Mouse (Mus musculus): ENCODE measurements around the gene Foxk1. TPM values are rescaled to one million over a fixed set of nuclear protein-coding genes. Genes with fewer than 3 reads are reported as not detected.

Gene Foxk1
- polyA plus RNA-seq, 1 experiment from 2014 or later: 3.1 TPM

- H3K27ac ChIP-seq (ENCODE audit: low read length): 0 out of 2 replicates have a peak overlapping the region, but pooled peaks have one; percentile 37
- H3K4me2 ChIP-seq (ENCODE audit: low read depth, low read length): no peak overlapping the region
- H3K9ac ChIP-seq (ENCODE audit: low read length): no peak overlapping the region
- no peak overlapping the region for H3K4me3 ChIP-seq (ENCODE audit: low read length)
- H3K36me3 ChIP-seq (ENCODE audit: control insufficient read depth, insufficient read depth, low read length): peaks cover 12% of the 10 kb centered on the region
- WGBS: 75% methylated on average over 4 of the region's 4 CpGs
- H3K9me3 ChIP-seq (ENCODE audit: control insufficient read depth, low read length): no peaks in the 10 kb centered on the region
- no peaks in the 10 kb centered on the region for H3K27me3 ChIP-seq (ENCODE audit: control insufficient read depth, insufficient read depth, low read depth, low read length)
- no peak for ATAC-seq (ENCODE audit: low read depth)
- peaks cover 18% of the 10 kb centered on the region for H3K4me1 ChIP-seq (replicated peaks; ENCODE audit: control insufficient read depth, insufficient read depth, low read length)
Observed at GRCm38 (mm10) chr5:142432695-142433094, 31.4 kb downstream of the Foxk1 start.

DNA sequence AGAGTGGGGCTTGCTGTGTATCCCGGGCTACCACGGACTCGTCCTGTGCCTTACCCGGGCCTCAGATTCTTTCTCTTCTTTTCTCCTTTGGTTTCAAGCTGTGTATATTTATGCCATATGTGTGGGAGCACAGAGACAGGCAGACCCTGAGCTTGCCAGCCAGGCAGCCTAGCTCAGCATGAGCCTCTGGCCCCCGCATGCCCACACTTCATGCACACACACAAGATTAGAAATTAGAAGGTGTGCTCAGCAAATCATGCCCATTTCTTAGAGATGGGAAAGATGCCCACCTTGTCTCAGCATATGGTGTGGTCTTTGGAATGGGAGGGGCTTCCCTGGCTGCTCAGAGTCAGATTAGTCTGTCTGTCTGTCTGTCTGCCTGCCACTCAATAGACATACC lies 32.8 kb downstream of the Foxk1 start:
- Histone ChIP-seq H3K9me3 (ENCODE audit: control insufficient read depth, low read length) (no peaks in the 10 kb centered on the region), H3K4me1 (replicated peaks; ENCODE audit: control insufficient read depth, insufficient read depth, low read length) (peaks cover 27% of the 10 kb centered on the region), H3K27ac (ENCODE audit: low read length) (no peak overlapping the region), H3K4me3 (ENCODE audit: low read length) (no peak overlapping the region), H3K4me2 (ENCODE audit: low read depth, low read length) (no peak overlapping the region), H3K36me3 (ENCODE audit: control insufficient read depth, insufficient read depth, low read length) (peaks cover 12% of the 10 kb centered on the region), H3K27me3 (ENCODE audit: control insufficient read depth, insufficient read depth, low read depth, low read length) (no peaks in the 10 kb centered on the region), H3K9ac (ENCODE audit: low read length) (no peak overlapping the region)
- WGBS: 85% methylated on average over 5 of the region's 5 CpGs
- no peak for ATAC-seq (ENCODE audit: low read depth)

- no peak for ATAC-seq (ENCODE audit: low read depth)
- H3K4me2 ChIP-seq (ENCODE audit: low read depth, low read length): no peak overlapping the region
- H3K27me3 ChIP-seq (ENCODE audit: control insufficient read depth, insufficient read depth, low read depth, low read length): no peaks in the 10 kb centered on the region
- no peak overlapping the region for H3K27ac ChIP-seq (ENCODE audit: low read length)
- no peaks in the 10 kb centered on the region for H3K9me3 ChIP-seq (ENCODE audit: control insufficient read depth, low read length)
- peaks cover 12% of the 10 kb centered on the region for H3K36me3 ChIP-seq (ENCODE audit: control insufficient read depth, insufficient read depth, low read length)
- peaks cover 34% of the 10 kb centered on the region for H3K4me1 ChIP-seq (replicated peaks; ENCODE audit: control insufficient read depth, insufficient read depth, low read length)
- WGBS: 95% methylated on average over 15 of the region's 15 CpGs
- H3K4me3 ChIP-seq (ENCODE audit: low read length): no peak overlapping the region
- no peak overlapping the region for H3K9ac ChIP-seq (ENCODE audit: low read length)
Observed at GRCm38 (mm10) chr5:142435736-142436135, 34.4 kb downstream of the Foxk1 start.

DNA sequence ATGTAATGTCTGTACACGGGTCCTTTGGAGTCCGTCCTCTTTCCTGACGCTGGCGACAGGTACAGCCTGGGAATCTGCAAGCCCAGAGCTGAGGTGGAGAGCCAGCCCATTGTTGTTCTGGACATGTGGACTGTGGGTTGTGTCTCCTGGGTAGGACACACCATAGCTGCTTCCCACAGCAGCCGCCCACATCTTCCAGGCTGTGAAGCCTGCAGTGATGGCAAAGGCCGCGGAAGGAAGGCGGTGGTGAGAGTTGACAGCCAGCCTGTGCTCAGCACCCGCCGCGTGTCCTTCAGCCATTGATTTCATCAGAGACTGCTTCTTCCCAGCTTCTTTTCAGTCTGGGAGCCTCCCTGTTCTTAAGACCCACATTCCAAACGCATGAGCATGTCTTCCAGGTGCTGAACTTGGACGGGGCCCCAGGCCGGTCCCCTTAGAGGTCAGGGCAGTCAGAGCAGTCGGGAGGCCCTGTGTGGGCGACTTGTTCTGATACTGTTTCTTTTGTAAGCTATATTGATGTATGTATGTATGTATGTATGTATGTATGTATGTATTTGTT lies 37.2 kb downstream of the Foxk1 start:
- no peaks in the 10 kb centered on the region for H3K27me3 ChIP-seq (ENCODE audit: control insufficient read depth, insufficient read depth, low read depth, low read length)
- H3K36me3 ChIP-seq (ENCODE audit: control insufficient read depth, insufficient read depth, low read length): peaks cover 12% of the 10 kb centered on the region
- H3K9ac ChIP-seq (ENCODE audit: low read length): no peak overlapping the region
- H3K4me1 ChIP-seq (replicated peaks; ENCODE audit: control insufficient read depth, insufficient read depth, low read length): peaks cover 34% of the 10 kb centered on the region
- no peak overlapping the region for H3K4me3 ChIP-seq (ENCODE audit: low read length)
- no peaks in the 10 kb centered on the region for H3K9me3 ChIP-seq (ENCODE audit: control insufficient read depth, low read length)
- no peak overlapping the region for H3K4me2 ChIP-seq (ENCODE audit: low read depth, low read length)
- WGBS: 82% methylated on average over 16 of the region's 16 CpGs
- ATAC-seq (ENCODE audit: low read depth): no peak
- H3K27ac ChIP-seq (ENCODE audit: low read length): no peak overlapping the region

DNA sequence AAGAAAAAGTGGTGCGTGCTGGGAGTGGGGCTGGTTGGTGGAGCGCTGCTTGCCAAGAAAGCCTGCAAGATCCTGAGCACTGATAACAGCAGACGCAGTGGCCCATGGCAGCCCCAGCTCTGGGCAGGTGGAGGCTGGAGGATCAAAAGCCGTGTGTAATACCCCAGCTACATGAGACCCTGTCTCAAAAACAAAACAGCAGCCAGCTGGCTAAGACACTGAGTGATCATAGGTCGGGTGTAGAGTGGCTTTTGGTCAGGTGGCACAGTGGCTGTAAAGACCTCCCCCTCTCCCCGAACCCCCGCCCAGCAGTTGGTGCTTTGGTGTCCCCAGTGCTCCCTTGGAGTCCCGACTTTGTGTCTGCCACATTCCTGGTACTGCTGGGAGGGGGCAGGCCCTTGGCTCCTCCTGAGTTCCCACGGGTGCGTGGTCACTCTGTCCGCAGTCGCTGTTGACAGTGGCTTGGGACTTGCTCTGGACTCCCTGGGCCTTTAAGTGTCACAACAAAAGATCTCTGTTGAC lies 38.7 kb downstream of the Foxk1 start:
- Histone ChIP-seq H3K27ac (ENCODE audit: low read length) (peak overlapping the region; percentile 96), H3K4me1 (replicated peaks; ENCODE audit: control insufficient read depth, insufficient read depth, low read length) (peaks cover 48% of the 10 kb centered on the region), H3K27me3 (ENCODE audit: control insufficient read depth, insufficient read depth, low read depth, low read length) (no peaks in the 10 kb centered on the region), H3K9ac (ENCODE audit: low read length) (peak overlapping the region; percentile 42), H3K36me3 (ENCODE audit: control insufficient read depth, insufficient read depth, low read length) (peaks cover 10% of the 10 kb centered on the region), H3K9me3 (ENCODE audit: control insufficient read depth, low read length) (no peaks in the 10 kb centered on the region), H3K4me2 (ENCODE audit: low read depth, low read length) (peak overlapping the region; percentile 56), H3K4me3 (ENCODE audit: low read length) (peak overlapping the region; percentile 35)
- ATAC-seq (ENCODE audit: low read depth): no peak; the same call in 1 of the 2 replicates
- 1% methylated on average over 12 of the region's 12 CpGs for WGBS

DNA sequence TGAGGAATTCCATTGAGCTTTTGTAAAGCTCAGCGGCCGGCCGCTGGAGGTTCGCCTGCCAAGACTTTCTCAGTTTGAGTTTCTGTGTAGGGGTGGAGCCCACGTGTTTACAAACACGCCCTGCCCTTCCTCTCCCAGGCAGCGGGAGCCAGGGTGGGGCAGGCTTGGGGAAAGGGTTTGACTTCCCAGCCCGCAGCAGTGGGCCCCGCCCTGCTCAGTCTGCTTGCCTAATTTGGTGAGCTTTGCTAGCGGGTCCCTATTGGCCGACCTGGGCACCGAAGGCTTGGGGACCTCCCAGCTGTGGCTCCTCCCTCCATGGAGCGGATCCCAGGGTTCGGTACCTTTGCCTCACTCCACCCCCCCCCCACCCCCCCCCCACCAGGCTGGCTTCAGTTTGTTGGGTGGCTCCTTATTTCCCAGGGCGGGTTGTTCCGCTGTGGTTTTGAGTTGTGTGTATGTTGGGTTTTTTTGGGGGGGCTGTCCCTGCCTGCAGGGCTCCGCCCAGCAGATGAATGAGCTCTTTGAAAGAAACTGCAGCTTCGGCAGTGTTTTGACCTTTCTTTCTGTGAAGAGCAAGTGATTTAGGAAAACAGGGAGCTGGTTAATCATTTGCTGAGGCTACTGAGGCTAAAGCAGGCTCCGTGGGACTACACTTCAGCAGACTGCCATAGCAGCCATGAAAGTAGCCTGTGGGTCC lies 39.3 kb downstream of the Foxk1 start:
- H3K27ac ChIP-seq (ENCODE audit: low read length): peak overlapping the region; percentile 96
- peak overlapping the region; percentile 55 for H3K9ac ChIP-seq (ENCODE audit: low read length)
- peaks cover 54% of the 10 kb centered on the region for H3K4me1 ChIP-seq (replicated peaks; ENCODE audit: control insufficient read depth, insufficient read depth, low read length)
- under 1% methylated on average over 19 of the region's 19 CpGs for WGBS
- no peaks in the 10 kb centered on the region for H3K9me3 ChIP-seq (ENCODE audit: control insufficient read depth, low read length)
- H3K36me3 ChIP-seq (ENCODE audit: control insufficient read depth, insufficient read depth, low read length): peaks cover 8% of the 10 kb centered on the region
- ATAC-seq (ENCODE audit: low read depth): peak; percentile 97
- H3K4me3 ChIP-seq (ENCODE audit: low read length): peak overlapping the region; percentile 35
- peak overlapping the region; percentile 56 for H3K4me2 ChIP-seq (ENCODE audit: low read depth, low read length)
- H3K27me3 ChIP-seq (ENCODE audit: control insufficient read depth, insufficient read depth, low read depth, low read length): no peaks in the 10 kb centered on the region

GRCm38 (mm10) chr5:142441332-142442044 lies 40.2 kb downstream of the Foxk1 start:
- Histone ChIP-seq H3K27me3 (ENCODE audit: control insufficient read depth, insufficient read depth, low read depth, low read length) (no peaks in the 10 kb centered on the region), H3K4me2 (ENCODE audit: low read depth, low read length) (peak overlapping the region; percentile 56), H3K9me3 (ENCODE audit: control insufficient read depth, low read length) (no peaks in the 10 kb centered on the region), H3K27ac (ENCODE audit: low read length) (peak overlapping the region; percentile 96), H3K4me1 (replicated peaks; ENCODE audit: control insufficient read depth, insufficient read depth, low read length) (peaks cover 56% of the 10 kb centered on the region), H3K36me3 (ENCODE audit: control insufficient read depth, insufficient read depth, low read length) (no peaks in the 10 kb centered on the region), H3K9ac (ENCODE audit: low read length) (peak overlapping the region; percentile 55), H3K4me3 (ENCODE audit: low read length) (peak overlapping the region; percentile 35)
- ATAC-seq (ENCODE audit: low read depth): no peak
- 40% methylated on average over 22 of the region's 22 CpGs for WGBS

DNA sequence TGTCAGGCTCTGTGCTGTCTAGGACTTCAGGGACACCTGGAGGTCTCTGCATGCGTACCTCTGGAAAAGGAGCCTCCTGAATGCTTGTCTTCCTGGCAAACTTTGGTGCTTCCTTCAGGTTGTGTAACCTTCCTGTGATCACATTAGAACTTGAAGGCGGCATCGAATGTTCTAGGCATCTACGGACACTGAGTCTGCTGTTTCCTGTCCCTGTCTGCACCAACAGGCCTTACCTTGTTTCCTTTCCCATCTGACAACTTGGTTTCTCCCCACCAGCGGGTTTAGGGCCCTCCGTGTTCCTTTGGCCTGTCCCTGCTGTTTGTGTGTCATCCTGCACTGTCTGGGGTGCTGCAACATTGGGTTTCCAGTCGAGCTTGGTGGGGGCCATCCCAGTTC lies 40.7 kb downstream of the Foxk1 start:
- H3K9ac ChIP-seq (ENCODE audit: low read length): no peak overlapping the region
- peaks cover 56% of the 10 kb centered on the region for H3K4me1 ChIP-seq (replicated peaks; ENCODE audit: control insufficient read depth, insufficient read depth, low read length)
- no peaks in the 10 kb centered on the region for H3K9me3 ChIP-seq (ENCODE audit: control insufficient read depth, low read length)
- peak overlapping the region; percentile 96 for H3K27ac ChIP-seq (ENCODE audit: low read length)
- 71% methylated on average over 7 of the region's 7 CpGs for WGBS
- no peak overlapping the region for H3K4me3 ChIP-seq (ENCODE audit: low read length)
- H3K27me3 ChIP-seq (ENCODE audit: control insufficient read depth, insufficient read depth, low read depth, low read length): no peaks in the 10 kb centered on the region
- ATAC-seq (ENCODE audit: low read depth): no peak
- H3K36me3 ChIP-seq (ENCODE audit: control insufficient read depth, insufficient read depth, low read length): no peaks in the 10 kb centered on the region
- no peak overlapping the region for H3K4me2 ChIP-seq (ENCODE audit: low read depth, low read length)

DNA sequence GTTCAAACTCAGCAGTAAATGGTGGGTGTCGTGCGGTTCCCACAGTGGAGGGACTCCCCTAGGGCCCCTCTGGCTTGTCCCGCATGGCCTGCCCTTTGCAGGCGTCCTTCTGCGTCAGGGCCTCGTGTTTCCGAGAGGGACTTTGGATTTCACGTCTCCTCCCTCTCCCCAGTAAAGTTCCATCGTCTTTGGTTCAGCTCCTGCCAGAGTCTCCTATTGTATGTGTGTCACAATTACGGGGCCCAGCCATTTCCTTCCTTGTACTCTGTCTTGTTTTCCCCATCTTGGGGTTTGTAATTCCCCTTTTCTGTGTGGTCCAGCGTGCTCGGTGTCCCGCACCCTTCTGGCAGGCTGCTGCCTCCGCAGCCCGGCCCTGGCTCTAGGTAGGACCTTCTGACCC lies 42.2 kb downstream of the Foxk1 start:
- peak overlapping the region; percentile 21 for H3K27ac ChIP-seq (ENCODE audit: low read length)
- 0 out of 2 replicates have a peak overlapping the region, but pooled peaks have one; percentile 5 for H3K9ac ChIP-seq (ENCODE audit: low read length)
- H3K4me1 ChIP-seq (replicated peaks; ENCODE audit: control insufficient read depth, insufficient read depth, low read length): peaks cover 57% of the 10 kb centered on the region
- no peaks in the 10 kb centered on the region for H3K9me3 ChIP-seq (ENCODE audit: control insufficient read depth, low read length)
- H3K27me3 ChIP-seq (ENCODE audit: control insufficient read depth, insufficient read depth, low read depth, low read length): no peaks in the 10 kb centered on the region
- 63% methylated on average over 15 of the region's 15 CpGs for WGBS
- H3K4me2 ChIP-seq (ENCODE audit: low read depth, low read length): no peak overlapping the region
- no peak overlapping the region for H3K4me3 ChIP-seq (ENCODE audit: low read length)
- no peak for ATAC-seq (ENCODE audit: low read depth)
- H3K36me3 ChIP-seq (ENCODE audit: control insufficient read depth, insufficient read depth, low read length): no peaks in the 10 kb centered on the region
